Mouse (Mus musculus) testis, adult 2 months (tissue): ENCODE data around the gene Sbk3. TPM values are rescaled to one million over a fixed set of nuclear protein-coding genes. Genes with fewer than 3 reads are reported as not detected.

Experiments
- H3K27ac ChIP-seq: fragments of 200-500 bp; 2 replicates; pipeline ENCODE4 v1.5.1; 2012; ENCODE audit warnings: low read depth, low read length; ENCODE audit not compliant: control insufficient read depth, insufficient read depth
- H3K27me3 ChIP-seq: fragments of 200-500 bp; 2 replicates; pipeline ENCODE4 v1.6.1; 2012; ENCODE audit warnings: mild to moderate bottlenecking, low read length, moderate library complexity; ENCODE audit not compliant: control insufficient read depth, insufficient read depth
- H3K36me3 ChIP-seq: fragments of 200-500 bp; 2 replicates; pipeline ENCODE4 v1.6.1; 2012; ENCODE audit warnings: mild to moderate bottlenecking, low read length; ENCODE audit not compliant: control insufficient read depth, insufficient read depth
- H3K4me1 ChIP-seq: fragments of 200-500 bp; 2 replicates; pipeline ENCODE4 v1.6.1; 2012; ENCODE audit warnings: low read length; ENCODE audit not compliant: control insufficient read depth, insufficient read depth
- H3K4me3 ChIP-seq: fragments of 200-500 bp; 2 replicates; pipeline ENCODE4 v1.5.1; 2012; ENCODE audit warnings: low read depth, mild to moderate bottlenecking, low read length, moderate library complexity, mixed read lengths; ENCODE audit not compliant: control insufficient read depth
- CTCF ChIP-seq: fragments of 200-500 bp; IDR thresholded peaks from 2 replicates; pipeline ENCODE4 v1.5.1; 2012; ENCODE audit warnings: low read depth, mild to moderate bottlenecking, inconsistent platforms, low read length, moderate library complexity; ENCODE audit not compliant: control insufficient read depth, insufficient read depth, insufficient replicate concordance
- POLR2A ChIP-seq: fragments of 200-500 bp; IDR thresholded peaks from 2 replicates; pipeline ENCODE4 v1.6.1; 2012; ENCODE audit warnings: low read depth, mild to moderate bottlenecking, inconsistent platforms, low read length, moderate library complexity; ENCODE audit not compliant: control insufficient read depth
- polyA plus RNA-seq: library from polyadenylated mRNA; depleted of rRNA; stranded (reverse); fragments of >200 nt; gene quantifications from 2 replicates; pipeline ENCODE4 v1.2.3, GENCODE M21; 2012

Gene Sbk3
- polyA plus RNA-seq, 1 experiment: 0.27 TPM

GRCm38 (mm10) chr7:4996934-4997333 is 26.0 kb upstream of the Sbk3 start:
- peaks cover 20% of the 10 kb centered on the region for H3K4me1 ChIP-seq
- no peak overlapping the region for H3K27ac ChIP-seq
- H3K36me3 ChIP-seq: no peaks in the 10 kb centered on the region
- no peak overlapping the region for H3K4me3 ChIP-seq
- H3K27me3 ChIP-seq: no peaks in the 10 kb centered on the region
- no peak for TF ChIP-seq POLR2A
- no peak for TF ChIP-seq CTCF

- Histone ChIP-seq H3K36me3 (no peaks in the 10 kb centered on the region), H3K27me3 (no peaks in the 10 kb centered on the region), H3K4me1 (peaks cover 20% of the 10 kb centered on the region), H3K4me3 (peak within 1 kb of the TSS; percentile 89), H3K27ac (peak within 1 kb of the TSS; percentile 1; the same call in 1 of the 2 replicates)
- no peak for TF ChIP-seq POLR2A
- TF ChIP-seq CTCF: no peak
Measured at GRCm38 (mm10) chr7:4996003-4996895, 25.3 kb upstream of the Sbk3 start, which contains the start of gene Zfp579. TSS of gene Zfp579 (minus strand) at chr7:4996158.

GRCm38 (mm10) chr7:4995268-4996002 is 24.5 kb upstream of the Sbk3 start:
- TF ChIP-seq CTCF (no peak), POLR2A (no peak)
- no peak overlapping the region; the same call in 1 of the 2 replicates for H3K27ac ChIP-seq
- H3K27me3 ChIP-seq: no peaks in the 10 kb centered on the region
- H3K4me1 ChIP-seq: peaks cover 20% of the 10 kb centered on the region
- H3K36me3 ChIP-seq: no peaks in the 10 kb centered on the region
- peak overlapping the region; percentile 89 for H3K4me3 ChIP-seq

GRCm38 (mm10) chr7:4993999-4994788 is 23.2 kb upstream of the Sbk3 start:
- no peak for TF ChIP-seq CTCF
- no peak for TF ChIP-seq POLR2A
- H3K4me3 ChIP-seq: no peak overlapping the region

GRCm38 (mm10) chr7:4993347-4993998 is 22.5 kb upstream of the Sbk3 start:
- peaks cover 20% of the 10 kb centered on the region for H3K4me1 ChIP-seq
- no peak overlapping the region for H3K27ac ChIP-seq
- no peaks in the 10 kb centered on the region for H3K36me3 ChIP-seq
- no peak overlapping the region for H3K4me3 ChIP-seq
- TF ChIP-seq POLR2A (no peak), CTCF (no peak)
- no peaks in the 10 kb centered on the region for H3K27me3 ChIP-seq

More at GRCm38 (mm10) chr7:4993999-4994788, 23.2 kb upstream of the Sbk3 start:
- Histone ChIP-seq H3K27ac (no peak overlapping the region), H3K4me1 (peaks cover 20% of the 10 kb centered on the region), H3K27me3 (no peaks in the 10 kb centered on the region), H3K36me3 (no peaks in the 10 kb centered on the region)

GRCm38 (mm10) chr7:4988250-4988649 is 17.3 kb upstream of the Sbk3 start:
- Histone ChIP-seq H3K4me3 (no peak overlapping the region), H3K27me3 (no peaks in the 10 kb centered on the region), H3K36me3 (no peaks in the 10 kb centered on the region), H3K4me1 (peaks cover under 1% of the 10 kb centered on the region; the same call in 1 of the 2 replicates), H3K27ac (no peak overlapping the region)
- TF ChIP-seq POLR2A (no peak), CTCF (no peak)
